Mouse (Mus musculus): ENCODE data around the gene Olfr1183.
"Not testable (repeated sequence)": the region's sequence is repeated elsewhere in the genome, so short reads cannot be mapped to it uniquely, and the experiment has no call there.

The Olfr1183 gene

DNA sequence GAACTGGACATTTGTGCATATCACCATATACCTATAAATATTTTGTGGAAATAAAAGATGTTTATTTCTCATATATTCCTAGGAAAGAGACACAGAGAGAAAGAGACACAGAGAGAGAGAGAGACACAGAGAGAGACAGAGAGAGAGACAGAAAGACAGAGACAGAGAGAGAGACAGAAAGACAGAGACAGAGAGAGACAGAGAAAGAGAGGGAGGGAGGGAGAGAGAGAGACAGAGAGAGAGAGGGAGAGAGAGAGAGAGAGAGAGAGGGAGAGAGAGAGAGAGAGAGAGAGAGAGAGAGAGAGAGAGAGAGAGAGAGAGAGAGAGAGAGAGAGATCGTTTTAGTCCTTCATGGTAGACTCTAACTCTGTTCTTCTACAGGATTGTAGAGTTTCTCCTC, at the start of gene Olfr1183:
Olfr1183 (plus strand) TSS at position 301 of the 400 bp plus-strand sequence.
- not testable (repeated sequence) for DNase-seq (ENCODE audit: low spot score)

- DNase-seq (ENCODE audit: low spot score) = no peak
These were observed 48.3 kb upstream of the Olfr1183 start, which contains the start of gene Olfr1179 for GRCm38 (mm10) chr2:88406353-88406752. Gene Olfr1179 (minus strand): TSS chr2:88406453.

- no peak for DNase-seq (ENCODE audit: low spot score)
These were observed 35.6 kb upstream of the Olfr1183 start, which contains the start of gene Olfr1180 for GRCm38 (mm10) chr2:88419051-88419450. Gene Olfr1180 (minus strand): TSS chr2:88419151.

DNA sequence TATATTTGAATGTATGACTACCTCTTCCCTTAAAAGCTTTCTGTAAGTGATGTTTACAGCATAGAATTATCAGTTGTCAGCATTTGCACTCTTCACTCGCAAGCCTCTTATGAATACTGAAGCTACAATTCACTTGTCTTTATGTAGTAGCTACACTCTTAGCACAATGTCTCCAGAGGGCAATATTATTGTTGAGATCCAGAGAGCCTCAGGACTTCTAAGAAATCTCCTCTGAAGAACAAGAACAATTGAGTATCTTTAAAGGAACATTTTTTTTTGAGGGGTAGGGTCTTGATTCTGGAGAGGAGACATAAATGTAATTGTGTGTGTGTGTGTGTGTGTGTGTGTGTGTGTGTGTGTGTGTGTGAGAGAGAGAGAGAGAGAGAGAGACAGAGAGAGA, 28.6 kb upstream of the Olfr1183 start, which contains the start of gene Olfr1181:
Olfr1181 (minus strand) TSS at position 101 of the 400 bp plus-strand sequence.
- no peak for DNase-seq (ENCODE audit: low spot score)

DNA sequence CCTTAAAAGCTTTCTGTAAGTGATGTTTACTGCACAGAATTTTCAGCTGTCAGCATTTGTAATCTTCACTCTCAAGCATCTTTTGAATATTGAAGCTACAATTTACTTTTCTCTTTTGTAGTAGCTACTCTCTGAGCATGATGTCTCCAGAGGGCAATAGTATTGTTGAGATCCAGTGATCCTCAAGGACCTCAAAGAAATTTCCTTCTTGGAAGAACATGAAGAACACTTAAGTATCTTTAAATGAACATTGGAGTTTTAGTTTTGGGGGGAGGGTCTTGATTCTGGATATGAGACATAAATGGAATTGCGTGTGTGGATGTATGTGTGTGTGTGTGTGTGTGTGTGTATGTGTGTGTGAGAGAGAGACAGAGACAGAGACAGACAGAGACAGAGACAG, 5.6 kb upstream of the Olfr1183 start, which contains the start of gene Gm13757:
Gm13757 (minus strand) TSS at position 101 of the 400 bp plus-strand sequence.
- no peak for DNase-seq (ENCODE audit: low spot score)

GRCm38 (mm10) chr2:88483298-88483697, 28.6 kb downstream of the Olfr1183 start, which contains the start of gene Olfr1184:
Gene Olfr1184 (plus strand): TSS chr2:88483598.
- DNase-seq (ENCODE audit: low spot score) = no peak

- no peak for DNase-seq (ENCODE audit: low spot score)
These were observed 38.4 kb downstream of the Olfr1183 start, which contains the start of gene Olfr1185-ps1 for GRCm38 (mm10) chr2:88493020-88493419. Gene Olfr1185-ps1 (plus strand): TSS chr2:88493320.

DNA sequence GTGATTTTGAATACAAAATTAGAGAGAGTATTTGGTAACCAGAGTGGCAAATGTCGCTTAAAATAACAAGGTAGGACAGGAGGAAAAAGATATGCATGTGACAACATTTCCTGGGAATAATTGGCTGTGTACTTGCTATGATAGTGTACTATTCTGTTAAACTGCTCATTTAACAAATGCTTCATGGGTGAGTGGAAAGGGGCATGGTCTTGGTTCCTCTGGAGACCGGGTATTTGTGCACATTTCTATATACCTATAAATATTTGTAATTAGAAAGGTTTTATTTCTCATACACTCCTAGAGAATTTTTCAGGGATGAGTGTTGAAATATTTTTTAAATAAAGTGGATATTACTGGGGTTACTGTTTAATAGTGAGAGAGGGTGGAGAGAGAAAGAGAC, 63.6 kb downstream of the Olfr1183 start, which contains the start of gene Olfr1186:
Olfr1186 (plus strand) TSS at position 301 of the 400 bp plus-strand sequence.
- DNase-seq (ENCODE audit: low spot score) = no peak
